Mouse (Mus musculus) hindbrain, embryonic 13.5 days (tissue): ENCODE results near the gene Mtfr2. TPM values are rescaled to one million over a fixed set of nuclear protein-coding genes. Genes with fewer than 3 reads are reported as not detected.

ENCODE experiments used
- ATAC-seq: fragments of 200-750 bp; cut with Nextera tagmentation; 2 replicates; pipeline ENCODE4 v1.8.0; 2017; ENCODE audit warnings: moderate TSS enrichment; ENCODE audit not compliant: low FRiP score
- H3K27ac ChIP-seq: fragments of 300-500 bp; sonication (generic); 2 replicates; pipeline ENCODE4 v1.5.1; 2015; ENCODE audit warnings: inconsistent platforms, mild to moderate bottlenecking, moderate library complexity
- H3K27me3 ChIP-seq: fragments of 300-500 bp; sonication (generic); 2 replicates; pipeline ENCODE4 v1.6.1; 2015; ENCODE audit warnings: mild to moderate bottlenecking, inconsistent platforms
- H3K36me3 ChIP-seq: fragments of 300-500 bp; sonication (generic); 2 replicates; pipeline ENCODE4 v1.6.1; 2015; ENCODE audit warnings: mild to moderate bottlenecking, inconsistent platforms
- H3K4me1 ChIP-seq: fragments of 300-500 bp; sonication (generic); replicated peaks from 2 replicates; pipeline ENCODE4 v1.6.1; 2015; ENCODE audit warnings: inconsistent platforms
- H3K4me2 ChIP-seq: fragments of 300-500 bp; sonication (generic); 2 replicates; pipeline ENCODE4 v1.6.1; 2015; ENCODE audit warnings: inconsistent platforms, mild to moderate bottlenecking, moderate library complexity
- H3K4me3 ChIP-seq: fragments of 300-500 bp; sonication (generic); 2 replicates; pipeline ENCODE4 v1.5.1; 2015; ENCODE audit warnings: mild to moderate bottlenecking, inconsistent platforms
- H3K9ac ChIP-seq: fragments of 300-500 bp; sonication (generic); 2 replicates; pipeline ENCODE4 v1.6.1; 2015; ENCODE audit warnings: mild to moderate bottlenecking, inconsistent platforms
- H3K9me3 ChIP-seq: fragments of 300-500 bp; sonication (generic); 2 replicates; pipeline ENCODE4 v1.6.1; 2016; ENCODE audit warnings: inconsistent platforms
- WGBS: fragments of 180-500 bp; shearing (Covaris S2); methylation state at CpG from one replicate; pipeline ENCODE4 v1.1.7; 2015; 5-methylcytosine and 5-hydroxymethylcytosine counted together
- polyA plus RNA-seq: library from polyadenylated mRNA; unstranded; fragments of >200 nt; fragmentation: Nextera tagmentation; extraction: Ambion mirVana; gene quantifications from 2 replicates; pipeline ENCODE4 v1.2.1, GENCODE M21; 2015

Mtfr2 gene
- 0.36 and 1.4 TPM in 2 replicates for polyA plus RNA-seq

DNA sequence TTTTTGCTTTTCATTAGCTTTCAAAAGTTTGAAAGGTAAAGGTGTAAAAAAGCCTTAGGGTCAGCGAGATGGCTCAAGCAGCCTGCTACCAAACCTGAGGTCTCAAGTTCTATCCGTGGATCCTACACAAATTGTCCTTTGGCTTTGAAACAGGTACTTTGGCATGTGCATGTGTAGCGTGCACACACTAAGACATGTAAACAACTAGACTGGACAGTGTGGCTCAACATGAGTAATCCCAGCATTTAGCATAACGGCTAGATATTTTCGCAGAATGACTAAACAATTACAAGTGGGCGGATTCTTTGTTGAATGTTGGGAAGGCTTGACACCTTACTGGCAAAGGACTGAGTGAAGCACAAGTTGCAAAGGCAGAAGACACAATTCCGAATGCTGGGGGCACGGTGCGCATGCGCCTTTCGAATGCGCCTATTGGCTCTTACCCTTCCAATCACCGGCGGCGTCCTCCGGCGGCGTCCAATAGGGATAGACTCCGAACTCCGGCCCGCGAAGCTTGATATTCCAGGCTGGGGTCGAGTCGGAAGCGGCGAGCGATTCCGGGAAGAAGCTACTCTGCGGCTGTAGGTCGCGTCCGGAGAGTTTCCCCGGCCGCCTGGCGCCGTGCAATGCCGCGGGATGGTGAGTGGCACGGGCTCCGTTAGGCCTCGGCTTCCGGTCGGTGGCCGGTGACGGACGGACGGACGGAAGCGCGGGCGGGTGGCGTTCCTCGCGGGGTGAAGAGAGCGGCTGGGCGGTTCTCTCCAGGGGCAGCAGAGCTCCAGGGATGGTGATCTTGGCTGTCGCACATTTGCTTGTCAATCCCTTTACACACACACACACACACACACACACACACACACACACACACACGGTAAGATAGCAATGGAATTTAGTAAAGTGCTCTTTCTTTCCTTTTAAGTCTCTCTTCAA is at the start of gene Mtfr2:
TSS of gene Mtfr2 (plus strand) at position 486 of the 930 bp plus-strand sequence.
- Histone ChIP-seq H3K9ac (peak within 1 kb of the TSS; percentile 46; the same call in 1 of the 2 replicates), H3K4me3 (peak within 1 kb of the TSS; percentile 51), H3K9me3 (no peaks in the 10 kb centered on the region), H3K4me2 (peak within 1 kb of the TSS; percentile 94), H3K27ac (no peak within 1 kb of the TSS), H3K36me3 (peaks cover 33% of the 10 kb centered on the region), H3K27me3 (no peaks in the 10 kb centered on the region), H3K4me1 (peaks cover 11% of the 10 kb centered on the region)
- peak; percentile 96 for ATAC-seq
- WGBS: 2% methylated on average over 58 of the region's 58 CpGs

DNA sequence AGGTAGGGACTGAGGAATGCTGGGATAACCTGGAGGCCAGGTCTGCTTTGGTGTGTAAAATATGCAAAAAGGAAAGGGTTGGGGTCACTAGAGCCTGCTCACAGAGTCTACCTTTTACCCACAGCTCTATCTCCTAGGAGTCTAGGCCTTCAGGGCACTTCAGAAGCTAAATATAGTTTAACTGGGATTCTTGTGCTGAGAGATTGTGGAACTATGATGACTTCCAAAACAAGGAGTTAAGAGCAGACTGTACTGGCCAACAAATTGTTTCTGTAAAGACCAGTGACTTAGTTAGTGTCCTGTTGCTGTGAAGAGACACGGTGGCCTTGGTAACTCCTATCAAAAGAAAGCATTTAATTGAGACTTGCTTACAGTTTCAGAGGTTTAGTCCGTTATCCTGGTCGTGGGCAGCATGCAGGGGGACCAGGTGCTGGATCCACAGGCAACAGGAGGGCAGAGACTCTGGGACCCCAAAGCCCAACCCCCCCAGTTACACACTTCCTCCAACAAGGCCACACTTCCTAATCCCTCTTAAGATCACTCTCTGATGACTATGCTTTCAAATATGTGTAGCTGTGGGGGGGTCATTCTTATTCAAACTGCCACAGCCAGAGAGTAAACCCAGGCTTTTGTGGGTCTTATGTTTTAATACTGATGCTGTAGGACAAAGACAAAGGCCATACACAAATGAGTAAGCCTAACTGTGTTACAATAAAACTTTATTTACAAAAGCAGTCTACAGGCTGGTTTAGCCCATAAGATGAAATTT is 49.2 kb upstream of the Mtfr2 start:
- no peak overlapping the region for H3K9ac ChIP-seq
- no peak overlapping the region for H3K4me3 ChIP-seq
- WGBS: 53% methylated on average over 3 of the region's 3 CpGs
- no peaks in the 10 kb centered on the region for H3K27me3 ChIP-seq
- H3K4me2 ChIP-seq: no peak overlapping the region
- no peaks in the 10 kb centered on the region for H3K9me3 ChIP-seq
- H3K4me1 ChIP-seq: no peaks in the 10 kb centered on the region
- no peaks in the 10 kb centered on the region for H3K36me3 ChIP-seq
- H3K27ac ChIP-seq: no peak overlapping the region
- ATAC-seq: no peak

DNA sequence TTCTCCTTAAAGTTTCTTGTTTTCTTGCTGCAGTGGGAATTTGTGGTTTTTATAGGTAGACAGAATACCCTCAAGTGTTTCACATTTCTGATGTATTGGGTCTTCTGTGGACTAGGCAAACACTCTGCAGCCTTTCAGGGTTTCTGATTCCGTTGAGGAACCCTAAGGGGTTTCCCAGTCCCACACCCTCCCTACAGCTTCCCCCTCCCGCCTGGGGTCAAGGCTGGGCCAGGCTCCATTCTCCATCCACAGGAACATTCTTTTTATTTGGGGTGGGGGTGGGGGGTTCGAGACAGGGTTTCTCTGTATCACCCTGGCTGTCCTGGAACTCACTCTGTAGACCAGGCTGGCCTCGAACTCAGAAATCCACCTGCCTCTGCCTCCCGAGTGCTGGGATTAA is 48.5 kb upstream of the Mtfr2 start:
- Histone ChIP-seq H3K9ac (no peak overlapping the region), H3K27me3 (no peaks in the 10 kb centered on the region), H3K9me3 (no peaks in the 10 kb centered on the region), H3K36me3 (no peaks in the 10 kb centered on the region), H3K4me1 (no peaks in the 10 kb centered on the region), H3K4me3 (no peak overlapping the region), H3K27ac (no peak overlapping the region), H3K4me2 (no peak overlapping the region)
- WGBS: 77% methylated on average over 5 of the region's 5 CpGs
- ATAC-seq: no peak

DNA sequence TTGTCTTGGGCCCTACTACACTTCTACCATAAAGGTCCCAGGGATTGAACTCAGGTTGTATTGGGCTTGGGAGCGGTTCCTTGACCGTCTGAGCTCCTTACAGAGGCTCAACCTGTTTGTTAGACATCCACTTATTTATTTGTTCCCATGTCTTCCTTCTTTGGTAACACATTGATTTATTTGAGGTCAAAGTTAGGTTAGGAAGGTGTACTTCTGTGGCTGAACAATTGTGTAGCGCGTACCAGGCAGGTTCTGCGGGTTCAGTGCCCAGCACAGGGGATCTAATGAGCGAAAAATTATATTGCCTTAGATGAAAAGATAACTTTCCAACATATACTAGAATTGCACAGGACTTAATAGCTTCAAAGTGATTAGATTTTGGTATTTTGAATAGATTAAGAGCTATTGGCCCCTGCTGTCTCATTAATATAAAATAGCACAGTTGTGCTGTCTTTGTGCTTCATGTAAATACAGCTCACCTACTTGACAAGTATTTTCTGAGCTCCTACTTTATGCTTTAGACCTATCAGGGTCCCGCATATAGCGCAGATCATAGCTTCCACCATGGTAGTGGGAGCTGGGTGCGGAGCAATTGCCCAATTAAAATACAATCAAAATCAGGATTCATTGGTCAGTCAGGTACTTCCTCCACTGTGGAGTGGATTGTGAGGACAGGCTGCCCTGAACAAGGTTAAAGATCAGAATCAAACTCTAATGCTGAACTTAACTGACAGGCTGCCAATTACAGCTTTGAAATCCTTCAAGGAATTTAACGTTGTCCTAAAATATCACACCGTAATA is 36.4 kb upstream of the Mtfr2 start:
- no peaks in the 10 kb centered on the region for H3K27me3 ChIP-seq
- H3K4me1 ChIP-seq: peaks cover 20% of the 10 kb centered on the region
- WGBS: 46% methylated on average over 11 of the region's 11 CpGs
- peak overlapping the region; percentile 80 for H3K4me3 ChIP-seq
- peak overlapping the region; percentile 84 for H3K9ac ChIP-seq
- peak overlapping the region; percentile 82 for H3K4me2 ChIP-seq
- peak overlapping the region; percentile 99 for H3K27ac ChIP-seq
- 0 out of 2 replicates have a peak, but pooled peaks have one; percentile 4 for ATAC-seq
- H3K9me3 ChIP-seq: no peaks in the 10 kb centered on the region
- H3K36me3 ChIP-seq: no peaks in the 10 kb centered on the region

DNA sequence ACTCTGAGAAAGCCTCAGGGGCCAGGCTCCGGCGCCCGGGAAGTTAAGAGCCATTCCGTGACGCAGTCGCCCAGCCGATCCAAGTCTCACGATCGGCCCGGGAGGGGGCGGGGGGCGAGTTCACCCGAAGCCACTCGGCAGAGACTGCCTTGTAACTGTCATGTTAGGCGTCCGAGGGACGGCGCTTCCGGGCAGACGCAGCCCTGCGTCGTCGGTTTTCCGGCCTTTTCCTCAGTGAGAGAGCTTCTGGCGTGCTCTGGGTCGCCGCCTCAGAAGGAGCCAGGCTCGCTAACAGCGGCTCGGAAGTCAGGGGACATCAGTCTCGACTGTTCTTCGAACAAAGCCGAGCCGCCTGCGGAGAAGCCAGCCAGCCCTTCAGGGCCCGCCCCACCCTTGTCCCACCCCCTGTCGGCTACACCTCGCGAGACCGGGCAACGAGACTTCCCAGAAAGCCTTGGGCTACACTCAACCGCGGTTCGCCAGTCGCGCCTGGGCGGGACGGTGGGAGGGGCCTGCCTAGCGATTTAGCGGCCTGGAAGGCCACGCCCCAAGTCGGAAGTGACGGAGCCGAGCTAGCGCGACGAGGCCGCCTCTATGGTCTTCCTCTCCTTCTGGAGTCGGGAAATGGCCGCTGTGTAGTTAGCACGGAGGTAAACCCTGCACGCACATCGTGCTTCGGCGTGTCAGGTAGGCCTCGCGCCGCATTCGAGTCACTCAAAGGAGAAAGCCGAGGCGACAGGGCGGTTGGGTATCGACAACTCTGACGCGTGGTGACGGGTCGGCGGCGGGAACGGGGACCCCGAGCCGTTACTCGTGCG is 35.4 kb upstream of the Mtfr2 start, which contains the start of gene Bclaf1:
TSS of gene Bclaf1 (plus strand) at position 552 of the 818 bp plus-strand sequence.
- Histone ChIP-seq H3K27ac (peak within 1 kb of the TSS; percentile 99), H3K36me3 (no peaks in the 10 kb centered on the region), H3K9me3 (no peaks in the 10 kb centered on the region), H3K4me3 (peak within 1 kb of the TSS; percentile 80), H3K4me1 (peaks cover 20% of the 10 kb centered on the region), H3K4me2 (peak within 1 kb of the TSS; percentile 82), H3K9ac (peak within 1 kb of the TSS; percentile 93), H3K27me3 (no peaks in the 10 kb centered on the region)
- WGBS: under 1% methylated on average over 84 of the region's 84 CpGs
- peak; percentile 99 for ATAC-seq

DNA sequence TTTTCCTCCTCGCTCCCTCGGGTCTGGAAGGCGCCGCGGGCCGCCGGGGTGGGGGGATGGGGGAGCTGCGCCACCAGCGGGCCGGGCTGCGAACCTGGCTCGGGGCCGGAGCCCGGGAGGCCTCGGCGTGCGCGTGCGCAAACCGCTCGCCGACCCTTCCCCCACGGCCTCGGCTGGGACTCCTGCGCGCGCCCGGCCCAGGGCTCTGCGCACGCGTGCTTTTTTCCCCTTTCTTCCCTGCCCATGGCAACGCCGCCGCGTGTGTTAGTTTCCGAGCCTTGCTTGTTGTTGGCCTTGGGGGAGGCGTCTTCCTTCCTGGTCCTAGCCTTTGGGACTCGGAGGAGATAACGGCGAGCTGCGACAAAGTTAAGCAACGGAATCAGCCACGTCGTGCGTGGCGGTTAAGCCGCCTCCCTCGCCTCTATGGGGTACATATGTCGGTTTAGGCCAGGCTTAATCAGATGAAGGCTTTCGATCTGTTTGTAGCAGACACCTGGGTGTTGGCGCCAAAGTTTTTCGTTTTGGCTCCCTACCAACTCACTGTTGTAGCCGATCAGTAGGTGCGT is 34.8 kb upstream of the Mtfr2 start:
- Histone ChIP-seq H3K4me1 (peaks cover 26% of the 10 kb centered on the region), H3K9ac (peak overlapping the region; percentile 93), H3K36me3 (no peaks in the 10 kb centered on the region), H3K4me2 (peak overlapping the region; percentile 71), H3K27me3 (no peaks in the 10 kb centered on the region), H3K9me3 (no peaks in the 10 kb centered on the region), H3K4me3 (peak overlapping the region; percentile 80), H3K27ac (peak overlapping the region; percentile 99)
- peak; percentile 77 for ATAC-seq
- WGBS: under 1% methylated on average over 54 of the region's 54 CpGs

DNA sequence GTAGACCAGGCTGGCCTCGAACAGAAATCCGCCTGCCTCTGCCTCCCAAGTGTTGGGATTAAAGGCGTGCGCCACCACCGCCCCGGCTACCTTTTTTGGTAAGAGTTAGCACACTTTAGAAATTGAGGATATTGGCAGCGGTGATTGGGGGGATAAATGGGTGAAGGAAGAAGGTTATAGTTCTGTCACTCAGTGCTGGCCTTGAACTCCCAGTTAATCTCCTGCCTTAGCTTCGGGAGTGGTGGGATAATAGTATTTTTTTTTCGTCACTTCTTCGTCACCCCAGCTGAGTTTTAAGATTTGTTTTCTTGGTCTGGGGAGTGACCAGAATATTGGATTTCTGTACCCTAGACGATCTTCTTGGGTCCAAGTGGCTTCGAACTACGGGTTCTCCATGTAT is 34.1 kb upstream of the Mtfr2 start:
- peak overlapping the region; percentile 71 for H3K4me2 ChIP-seq
- H3K27ac ChIP-seq: peak overlapping the region; percentile 99
- peak overlapping the region; percentile 93 for H3K9ac ChIP-seq
- H3K9me3 ChIP-seq: no peaks in the 10 kb centered on the region
- 50% methylated on average over 13 of the region's 13 CpGs for whole genome bisulfite sequencing
- 0 out of 2 replicates have a peak, but pooled peaks cover 2% of the 10 kb centered on the region for H3K36me3 ChIP-seq
- H3K4me1 ChIP-seq: peaks cover 26% of the 10 kb centered on the region
- H3K4me3 ChIP-seq: peak overlapping the region; percentile 80
- no peaks in the 10 kb centered on the region for H3K27me3 ChIP-seq
- ATAC-seq: no peak

DNA sequence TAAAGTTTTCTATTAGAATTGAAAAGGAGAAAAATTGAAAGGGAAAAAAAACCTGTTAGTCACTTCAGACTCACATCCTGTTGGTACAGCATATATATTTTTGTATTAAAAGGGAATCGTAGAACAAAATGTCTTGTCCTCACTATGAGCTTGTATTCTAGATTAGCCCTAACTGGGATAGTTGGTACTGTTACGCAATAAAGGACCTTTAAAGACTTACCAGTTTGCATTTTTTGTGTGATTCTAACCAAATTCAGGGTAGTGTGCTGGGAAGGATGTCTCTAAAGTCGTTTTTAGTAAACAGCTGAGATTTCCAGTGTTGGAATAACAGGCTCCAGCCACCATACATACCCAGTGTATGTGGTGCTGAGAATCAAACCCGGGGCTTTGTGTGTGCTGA is 33.6 kb upstream of the Mtfr2 start:
- peak overlapping the region; percentile 71 for H3K4me2 ChIP-seq
- peaks cover 26% of the 10 kb centered on the region for H3K4me1 ChIP-seq
- no peak for ATAC-seq
- H3K36me3 ChIP-seq: peaks cover 5% of the 10 kb centered on the region
- no peak overlapping the region for H3K27ac ChIP-seq
- H3K9me3 ChIP-seq: no peaks in the 10 kb centered on the region
- 89% methylated on average over 4 of the region's 4 CpGs for WGBS
- H3K4me3 ChIP-seq: peak overlapping the region; percentile 80; the same call in 1 of the 2 replicates
- H3K9ac ChIP-seq: no peak overlapping the region
- H3K27me3 ChIP-seq: no peaks in the 10 kb centered on the region

DNA sequence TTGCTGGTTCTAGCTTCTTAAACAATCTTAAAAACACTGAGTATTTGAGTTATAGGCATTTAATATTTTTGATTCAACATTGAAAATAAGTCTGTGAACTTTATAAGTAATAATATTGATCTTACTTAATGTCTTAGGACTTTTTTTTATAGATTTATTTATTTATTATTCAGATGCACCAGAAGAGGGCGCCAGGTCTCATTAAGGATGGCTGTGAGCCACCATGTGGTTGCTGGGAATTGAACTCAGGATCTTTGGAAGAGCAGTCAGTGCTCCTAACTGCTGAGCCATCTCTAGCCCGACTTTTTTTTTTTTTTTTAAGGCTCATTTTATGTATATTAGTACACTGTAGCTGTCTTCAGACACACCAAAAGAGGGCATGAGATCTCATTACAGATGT is 32.8 kb upstream of the Mtfr2 start:
- Histone ChIP-seq H3K9me3 (no peaks in the 10 kb centered on the region), H3K27me3 (no peaks in the 10 kb centered on the region), H3K4me1 (peaks cover 26% of the 10 kb centered on the region), H3K4me3 (no peak overlapping the region), H3K27ac (no peak overlapping the region), H3K4me2 (no peak overlapping the region), H3K9ac (no peak overlapping the region), H3K36me3 (peaks cover 12% of the 10 kb centered on the region)
- WGBS: 59% methylated on average over 2 of the region's 2 CpGs
- ATAC-seq: no peak

DNA sequence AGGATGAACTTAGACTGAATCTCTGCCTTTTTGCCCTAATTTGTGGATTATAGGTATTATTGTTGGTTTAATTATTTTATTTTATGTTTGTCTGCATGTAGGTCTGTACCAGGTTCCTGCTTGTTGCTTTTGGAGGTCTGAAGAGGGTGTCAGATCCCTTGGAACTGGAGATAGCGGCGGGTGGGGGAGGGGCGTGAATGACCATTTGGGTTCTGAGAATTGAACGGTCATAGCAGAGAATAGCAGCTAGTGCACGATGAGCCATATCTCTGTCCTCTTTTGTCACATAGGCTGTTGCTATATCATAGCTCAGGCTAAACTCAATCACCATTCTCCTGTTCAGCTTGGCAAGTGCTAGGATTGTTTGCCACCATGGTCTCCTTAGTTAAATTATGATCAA is 30.1 kb upstream of the Mtfr2 start:
- no peak for ATAC-seq
- H3K9me3 ChIP-seq: no peaks in the 10 kb centered on the region
- H3K9ac ChIP-seq: no peak overlapping the region
- H3K36me3 ChIP-seq: peaks cover 15% of the 10 kb centered on the region
- H3K4me2 ChIP-seq: no peak overlapping the region
- WGBS: 83% methylated on average over 5 of the region's 5 CpGs
- H3K27ac ChIP-seq: no peak overlapping the region
- H3K4me1 ChIP-seq: peaks cover 15% of the 10 kb centered on the region
- no peaks in the 10 kb centered on the region for H3K27me3 ChIP-seq
- no peak overlapping the region for H3K4me3 ChIP-seq

DNA sequence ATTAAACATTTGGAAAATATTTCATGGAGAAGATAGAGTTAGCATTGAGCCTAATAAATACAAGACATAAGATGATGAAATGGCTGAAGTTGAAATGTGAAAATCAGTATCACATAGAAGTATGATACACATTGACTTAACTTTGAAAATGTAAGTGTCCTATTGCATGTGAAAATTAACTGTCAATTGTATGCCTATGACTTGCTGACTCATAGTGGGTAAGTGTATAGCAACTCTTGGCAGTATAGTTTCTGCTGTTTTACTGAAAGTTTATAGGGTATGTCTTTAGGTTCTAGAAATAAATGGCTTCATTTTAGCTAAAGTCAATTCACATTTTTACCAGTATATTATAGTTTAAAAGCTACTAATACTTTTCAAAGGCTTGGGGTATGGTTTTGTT is 21.3 kb upstream of the Mtfr2 start:
- no peaks in the 10 kb centered on the region for H3K9me3 ChIP-seq
- ATAC-seq: no peak
- no peak overlapping the region for H3K4me2 ChIP-seq
- no peaks in the 10 kb centered on the region for H3K27me3 ChIP-seq
- H3K9ac ChIP-seq: no peak overlapping the region
- H3K4me1 ChIP-seq: no peaks in the 10 kb centered on the region
- no peak overlapping the region for H3K4me3 ChIP-seq
- H3K27ac ChIP-seq: no peak overlapping the region
- peaks cover 54% of the 10 kb centered on the region for H3K36me3 ChIP-seq
